Mouse (Mus musculus) heart, embryonic 13.5 days (tissue): Measurements from ENCODE around the gene Dnm2. TPM values are rescaled to one million over a fixed set of nuclear protein-coding genes. Genes with fewer than 3 reads are reported as not detected.
"Not testable (repeated sequence)": the region's sequence is repeated elsewhere in the genome, so short reads cannot be mapped to it uniquely, and the experiment has no call there.

Source experiments
- ATAC-seq: fragments of 200-750 bp; cut with Nextera tagmentation; 2 replicates; pipeline ENCODE4 v1.8.0; 2017; ENCODE audit warnings: moderate TSS enrichment; ENCODE audit not compliant: insufficient number of reproducible peaks, low FRiP score, low TSS enrichment; ENCODE audit errors: extremely low read depth
- H3K27ac ChIP-seq: fragments of 300-500 bp; sonication (generic); replicated peaks from 2 replicates; pipeline ENCODE4 v1.5.1; 2015; ENCODE audit warnings: moderate library complexity, mild to moderate bottlenecking, inconsistent platforms
- H3K27me3 ChIP-seq: fragments of 300-500 bp; sonication (generic); replicated peaks from 2 replicates; pipeline ENCODE4 v1.6.1; 2015; ENCODE audit warnings: mild to moderate bottlenecking, inconsistent platforms
- H3K36me3 ChIP-seq: fragments of 300-500 bp; sonication (generic); 2 replicates; pipeline ENCODE4 v1.6.1; 2015; ENCODE audit warnings: mild to moderate bottlenecking, inconsistent platforms
- H3K4me1 ChIP-seq: fragments of 300-500 bp; sonication (generic); 2 replicates; pipeline ENCODE4 v1.6.1; 2015; ENCODE audit warnings: inconsistent platforms
- H3K4me2 ChIP-seq: fragments of 300-500 bp; sonication (generic); 2 replicates; pipeline ENCODE4 v1.6.1; 2015; ENCODE audit warnings: inconsistent platforms, mild to moderate bottlenecking, moderate library complexity
- H3K4me3 ChIP-seq: fragments of 300-500 bp; sonication (generic); 2 replicates; pipeline ENCODE4 v1.5.1; 2015; ENCODE audit warnings: moderate library complexity, mild to moderate bottlenecking, inconsistent platforms
- H3K9ac ChIP-seq: fragments of 300-500 bp; sonication (generic); 2 replicates; pipeline ENCODE4 v1.6.1; 2015; ENCODE audit warnings: inconsistent platforms, mild to moderate bottlenecking, moderate library complexity
- H3K9me3 ChIP-seq: fragments of 300-500 bp; sonication (generic); 2 replicates; pipeline ENCODE4 v1.6.1; 2016; ENCODE audit warnings: inconsistent platforms
- WGBS: fragments of 180-500 bp; shearing (Covaris S2); methylation state at CpG from one replicate; pipeline ENCODE4 v1.1.7; 2015; ENCODE audit warnings: mixed read lengths; 5-methylcytosine and 5-hydroxymethylcytosine counted together
- polyA plus RNA-seq: library from polyadenylated mRNA; unstranded; fragments of >200 nt; fragmentation: Nextera tagmentation; extraction: Ambion mirVana; gene quantifications from 2 replicates; pipeline ENCODE4 v1.2.1, GENCODE M21; 2015

Gene Dnm2
- polyA plus RNA-seq, 1 experiment from 2014 or later = 67.6 TPM

DNA sequence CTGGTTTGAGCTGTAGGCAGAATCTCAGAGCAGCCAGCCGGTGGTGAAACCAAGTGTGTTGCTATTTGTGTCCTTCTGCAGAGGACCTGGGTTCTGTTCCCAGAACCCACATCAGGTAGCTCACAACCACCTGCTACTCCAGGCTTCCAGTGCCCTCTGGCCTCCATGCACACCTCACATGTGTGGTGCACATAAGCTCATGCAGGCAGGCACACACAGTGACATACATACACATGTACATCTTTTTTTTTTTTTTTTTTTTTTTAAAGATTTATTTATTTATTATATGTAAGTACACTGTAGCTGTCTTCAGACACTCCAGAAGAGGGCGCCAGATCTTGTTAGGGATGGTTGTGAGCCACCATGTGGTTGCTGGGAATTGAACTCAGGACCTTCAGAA, 63.5 kb downstream of the Dnm2 start:
- 93% methylated on average over 1 of the region's 2 CpGs for WGBS
- H3K4me1 ChIP-seq, H3K4me3 ChIP-seq, H3K4me2 ChIP-seq, ATAC-seq, H3K27me3 ChIP-seq, H3K9ac ChIP-seq, H3K27ac ChIP-seq, H3K9me3 ChIP-seq: not testable (repeated sequence)
- peaks cover 90% of the 10 kb centered on the region for H3K36me3 ChIP-seq

DNA sequence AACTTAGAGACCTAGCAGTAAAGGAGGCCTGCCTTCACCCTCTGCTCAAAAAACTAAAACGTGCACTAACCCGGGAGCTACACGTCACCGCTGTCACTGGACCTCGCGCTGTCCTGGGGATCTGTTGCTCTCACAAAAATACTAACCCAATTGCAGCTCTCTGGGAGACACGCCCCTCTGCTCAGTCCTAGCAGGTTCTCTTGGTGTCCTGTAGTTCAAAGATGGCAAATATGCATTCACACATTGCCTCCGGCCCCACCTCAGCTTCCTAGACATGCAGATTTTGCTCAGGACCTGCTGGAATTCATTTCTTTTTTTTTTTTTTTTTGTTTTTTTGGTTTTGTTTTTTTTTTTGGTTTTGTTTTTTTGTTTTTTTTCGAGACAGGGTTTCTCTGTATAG, 66.0 kb downstream of the Dnm2 start:
- Histone ChIP-seq H3K27me3 (no peaks in the 10 kb centered on the region), H3K36me3 (peaks cover 86% of the 10 kb centered on the region), H3K4me2 (no peak overlapping the region), H3K9me3 (no peaks in the 10 kb centered on the region), H3K9ac (no peak overlapping the region), H3K4me3 (no peak overlapping the region), H3K27ac (no peak overlapping the region), H3K4me1 (peaks cover 11% of the 10 kb centered on the region)
- ATAC-seq = no peak
- WGBS = 90% methylated on average over 9 of the region's 9 CpGs

- no peak overlapping the region; the same call in 1 of the 2 replicates for H3K27ac ChIP-seq
- no peak for ATAC-seq
- no peak overlapping the region for H3K4me2 ChIP-seq
- 0 out of 2 replicates have a peak overlapping the region, but pooled peaks have one; percentile 37 for H3K9ac ChIP-seq
- H3K4me1 ChIP-seq = peaks cover 11% of the 10 kb centered on the region
- 65% methylated on average over 2 of the region's 2 CpGs for WGBS
- H3K4me3 ChIP-seq = no peak overlapping the region
- H3K9me3 ChIP-seq = no peaks in the 10 kb centered on the region
- H3K36me3 ChIP-seq = peaks cover 81% of the 10 kb centered on the region
- H3K27me3 ChIP-seq = no peaks in the 10 kb centered on the region
Observed at GRCm38 (mm10) chr9:21493907-21494306, 69.2 kb downstream of the Dnm2 start.

DNA sequence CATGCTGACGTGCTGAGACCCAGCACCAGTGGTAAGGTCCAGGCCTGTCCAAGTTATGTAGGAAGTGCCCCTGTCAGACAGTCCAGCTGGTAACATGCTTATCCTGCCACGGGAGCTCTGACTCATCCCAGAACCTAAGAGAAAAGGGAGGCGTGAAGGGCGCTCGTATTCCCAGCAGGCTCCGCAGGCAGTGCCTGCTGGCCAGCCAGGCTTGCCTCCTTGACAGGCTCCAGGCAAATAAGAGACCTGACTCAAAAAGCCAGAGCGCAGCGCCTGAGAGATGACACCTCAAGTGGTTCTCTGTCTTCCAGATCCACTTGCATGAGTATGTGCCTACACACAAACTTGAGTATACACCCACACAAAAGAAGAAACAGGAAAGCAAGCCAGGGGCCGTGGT, 70.0 kb downstream of the Dnm2 start:
- Histone ChIP-seq H3K27ac (no peak overlapping the region), H3K4me1 (peaks cover 11% of the 10 kb centered on the region), H3K9ac (no peak overlapping the region), H3K4me3 (no peak overlapping the region), H3K4me2 (no peak overlapping the region), H3K27me3 (no peaks in the 10 kb centered on the region), H3K36me3 (peaks cover 82% of the 10 kb centered on the region), H3K9me3 (no peaks in the 10 kb centered on the region)
- no peak for ATAC-seq
- 57% methylated on average over 9 of the region's 9 CpGs for WGBS

- Histone ChIP-seq H3K27ac (peak overlapping the region; percentile 67), H3K4me2 (peak overlapping the region; percentile 24; the same call in 1 of the 2 replicates), H3K27me3 (no peaks in the 10 kb centered on the region), H3K36me3 (peaks cover 72% of the 10 kb centered on the region), H3K4me3 (no peak overlapping the region), H3K4me1 (peaks cover 11% of the 10 kb centered on the region), H3K9me3 (no peaks in the 10 kb centered on the region), H3K9ac (no peak overlapping the region)
- WGBS = 77% methylated on average over 19 of the region's 19 CpGs
- ATAC-seq = no peak
Observed at GRCm38 (mm10) chr9:21496308-21497049, 71.8 kb downstream of the Dnm2 start.

GRCm38 (mm10) chr9:21497050-21497542, 72.4 kb downstream of the Dnm2 start:
- peak overlapping the region; percentile 38 for H3K27ac ChIP-seq
- WGBS = 90% methylated on average over 16 of the region's 16 CpGs
- H3K4me1 ChIP-seq = peaks cover 11% of the 10 kb centered on the region
- no peak overlapping the region for H3K9ac ChIP-seq
- no peaks in the 10 kb centered on the region for H3K27me3 ChIP-seq
- no peak overlapping the region for H3K4me2 ChIP-seq
- H3K36me3 ChIP-seq = peaks cover 69% of the 10 kb centered on the region
- no peak for ATAC-seq
- H3K9me3 ChIP-seq = no peaks in the 10 kb centered on the region
- H3K4me3 ChIP-seq = no peak overlapping the region

DNA sequence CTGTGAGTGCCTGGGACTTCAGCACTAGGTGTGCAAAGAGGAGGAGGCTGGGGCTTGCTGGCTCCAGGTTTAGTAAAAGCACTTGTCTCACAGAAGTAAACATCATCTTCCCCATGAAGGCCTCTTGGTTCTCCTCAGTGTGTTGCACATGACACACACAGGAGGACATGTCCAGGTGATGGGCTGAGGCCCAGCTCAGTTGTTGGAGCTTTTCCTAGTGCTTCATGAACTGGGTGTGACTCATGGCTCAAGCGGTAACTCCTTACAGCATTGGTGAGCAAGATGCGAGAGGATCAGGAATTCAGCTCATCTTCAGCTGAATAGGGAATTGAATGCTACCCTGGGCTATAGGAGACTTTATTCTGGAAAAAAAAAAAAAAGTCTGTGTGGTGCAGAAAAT, 73.0 kb downstream of the Dnm2 start:
- no peak overlapping the region for H3K4me3 ChIP-seq
- peak overlapping the region; percentile 38; the same call in 1 of the 2 replicates for H3K27ac ChIP-seq
- WGBS = 96% methylated on average over 2 of the region's 2 CpGs
- H3K9ac ChIP-seq = no peak overlapping the region
- no peak for ATAC-seq
- no peaks in the 10 kb centered on the region for H3K9me3 ChIP-seq
- H3K4me2 ChIP-seq = no peak overlapping the region
- H3K4me1 ChIP-seq = peaks cover 11% of the 10 kb centered on the region
- no peaks in the 10 kb centered on the region for H3K27me3 ChIP-seq
- peaks cover 70% of the 10 kb centered on the region for H3K36me3 ChIP-seq

DNA sequence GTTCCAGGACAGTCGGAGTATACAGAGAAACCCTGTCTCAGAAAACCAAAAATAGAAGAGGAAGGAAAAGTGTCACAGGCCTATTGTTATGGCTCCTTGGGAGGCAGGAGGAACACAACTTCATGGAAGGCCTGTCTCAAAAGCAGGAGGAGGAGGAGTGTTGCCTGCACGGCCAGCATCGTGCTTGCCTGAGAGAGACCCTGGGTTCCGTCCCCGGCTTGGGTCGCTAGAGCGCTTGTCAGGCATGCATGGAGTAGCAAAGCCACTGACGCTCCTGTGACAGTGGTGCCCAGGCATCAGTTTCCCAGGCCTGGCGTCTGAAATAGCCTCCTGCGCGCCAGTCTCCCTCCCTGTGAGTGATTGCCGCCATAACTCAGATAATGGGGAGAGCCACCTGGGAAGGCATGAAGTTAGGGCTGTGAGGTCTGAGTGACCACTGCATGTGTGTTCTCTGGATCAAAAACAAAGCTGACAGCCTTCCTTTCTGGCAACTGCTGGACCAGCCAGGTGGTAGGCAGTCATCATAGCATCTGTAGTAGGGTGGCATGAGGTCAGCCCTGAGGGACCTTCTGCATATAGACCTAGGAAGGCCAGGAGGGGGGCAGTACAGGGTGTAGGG, 73.7 kb downstream of the Dnm2 start:
- 87% methylated on average over 12 of the region's 12 CpGs for WGBS
- Histone ChIP-seq H3K9me3 (no peaks in the 10 kb centered on the region), H3K36me3 (peaks cover 74% of the 10 kb centered on the region), H3K27ac (no peak overlapping the region), H3K9ac (no peak overlapping the region), H3K27me3 (no peaks in the 10 kb centered on the region), H3K4me1 (peaks cover 11% of the 10 kb centered on the region), H3K4me2 (no peak overlapping the region), H3K4me3 (no peak overlapping the region)
- ATAC-seq = no peak

- Histone ChIP-seq H3K4me2 (no peak overlapping the region), H3K9me3 (no peaks in the 10 kb centered on the region), H3K9ac (no peak overlapping the region), H3K36me3 (peaks cover 84% of the 10 kb centered on the region), H3K4me1 (no peaks in the 10 kb centered on the region; the same call in 1 of the 2 replicates), H3K27ac (no peak overlapping the region), H3K27me3 (no peaks in the 10 kb centered on the region), H3K4me3 (no peak overlapping the region)
- no peak for ATAC-seq
- WGBS = 91% methylated on average over 8 of the region's 8 CpGs
Observed at GRCm38 (mm10) chr9:21503352-21503751, 78.6 kb downstream of the Dnm2 start.

GRCm38 (mm10) chr9:21505767-21506166, 81.1 kb downstream of the Dnm2 start:
- H3K27ac ChIP-seq = no peak overlapping the region
- H3K9me3 ChIP-seq = no peaks in the 10 kb centered on the region
- no peak overlapping the region for H3K9ac ChIP-seq
- no peak overlapping the region for H3K4me3 ChIP-seq
- peaks cover 74% of the 10 kb centered on the region for H3K36me3 ChIP-seq
- no peaks in the 10 kb centered on the region for H3K27me3 ChIP-seq
- no peak for ATAC-seq
- H3K4me1 ChIP-seq = peaks cover 11% of the 10 kb centered on the region
- H3K4me2 ChIP-seq = no peak overlapping the region

DNA sequence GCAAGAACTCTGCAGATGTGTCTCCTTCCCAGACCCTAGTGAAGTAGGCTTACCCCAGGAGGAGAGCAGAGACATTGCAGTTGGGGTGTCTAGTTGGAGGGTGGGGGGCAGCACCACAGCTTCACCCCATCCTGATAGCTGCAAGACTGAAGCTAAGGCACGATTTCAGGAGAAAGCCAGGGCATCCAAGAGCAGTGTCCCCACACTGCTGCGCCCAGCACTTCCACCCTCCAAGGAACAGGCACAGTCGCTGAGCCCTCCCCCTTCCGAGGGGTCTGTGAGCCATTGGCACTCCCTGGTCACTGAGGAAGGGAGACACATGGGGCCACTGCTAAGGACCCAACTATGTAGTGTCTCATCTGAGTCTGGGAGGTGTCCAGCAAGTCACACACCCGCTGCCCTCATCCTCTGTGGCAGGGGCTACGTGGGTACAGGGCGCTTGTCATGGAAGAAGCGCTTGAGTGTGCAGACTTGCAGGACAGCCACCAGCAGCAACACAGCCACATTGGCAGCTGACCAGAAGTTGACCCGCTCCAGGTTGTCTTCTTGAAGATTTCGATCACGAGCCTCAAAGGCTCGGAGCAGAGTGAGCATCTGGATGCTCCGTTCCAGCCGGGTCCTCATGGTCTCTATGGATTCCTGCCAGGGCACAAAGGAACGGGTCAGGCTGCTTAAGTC, 83.2 kb downstream of the Dnm2 start:
- no peak overlapping the region for H3K9ac ChIP-seq
- no peak for ATAC-seq
- 85% methylated on average over 15 of the region's 15 CpGs for WGBS
- no peak overlapping the region for H3K4me3 ChIP-seq
- H3K36me3 ChIP-seq = peaks cover 63% of the 10 kb centered on the region
- no peaks in the 10 kb centered on the region for H3K9me3 ChIP-seq
- no peak overlapping the region for H3K4me2 ChIP-seq
- no peak overlapping the region for H3K27ac ChIP-seq
- no peaks in the 10 kb centered on the region for H3K27me3 ChIP-seq
- H3K4me1 ChIP-seq = peaks cover 15% of the 10 kb centered on the region
